Mouse (Mus musculus) layer of hippocampus, adult 11-12 months (tissue): Measurements from ENCODE around the gene Trabd.

ENCODE experiments used
- DNase-seq: peaks from one replicate; pipeline ENCODE4 v3.0.0; 2022; ENCODE audit warnings: low spot score

Gene Trabd

DNA sequence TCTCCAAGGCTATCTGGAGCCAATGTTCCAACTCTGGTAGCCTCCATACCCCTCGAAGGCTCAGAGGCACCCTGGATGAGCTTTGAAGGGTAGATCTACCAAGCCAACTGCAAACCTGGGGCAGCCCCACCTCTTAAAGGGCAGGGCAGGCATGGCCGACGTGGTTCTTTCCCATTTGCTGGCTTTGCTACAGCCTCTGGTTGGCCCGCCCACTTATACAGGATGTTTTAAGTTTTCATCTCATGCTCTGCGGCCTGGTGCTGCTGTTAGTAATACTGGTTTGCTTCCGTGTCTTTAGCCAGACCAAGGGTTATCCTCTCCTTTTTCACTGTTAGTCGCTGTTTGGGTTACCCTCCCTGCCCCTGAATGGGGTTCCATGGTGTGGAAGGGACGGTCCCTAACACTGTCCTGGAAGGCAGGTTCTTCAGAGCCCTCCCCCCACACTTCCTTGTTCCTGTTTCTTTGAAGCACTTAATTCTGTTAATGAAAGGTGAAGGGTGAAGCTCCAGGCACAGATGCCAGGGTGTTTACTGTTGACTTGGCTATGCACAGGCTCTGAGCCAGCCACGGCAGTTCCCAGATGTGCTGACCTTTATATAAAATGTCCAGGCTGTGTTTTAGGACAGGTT is 3.4 kb downstream of the Trabd start:
- DNase-seq = no peak

DNA sequence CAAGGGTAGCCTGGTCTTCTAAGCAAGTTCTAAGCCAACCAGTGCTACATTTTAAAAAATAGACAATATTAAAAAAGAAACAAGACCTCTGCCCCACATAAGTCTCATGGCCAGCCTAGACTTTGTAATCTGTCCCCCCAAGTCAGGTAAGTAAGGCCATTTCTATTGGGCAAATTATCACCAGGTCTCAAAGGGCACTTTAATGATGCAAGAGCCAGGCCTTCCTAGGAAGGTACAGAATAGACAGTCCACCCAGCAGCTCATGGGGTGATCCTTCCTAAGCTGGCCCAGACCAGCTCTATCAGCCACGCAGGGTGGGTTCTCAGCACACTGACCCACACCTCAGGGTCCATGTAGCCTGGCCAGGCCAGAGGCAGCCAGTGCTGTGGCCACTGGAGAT is 9.0 kb downstream of the Trabd start:
- DNase-seq = no peak

DNA sequence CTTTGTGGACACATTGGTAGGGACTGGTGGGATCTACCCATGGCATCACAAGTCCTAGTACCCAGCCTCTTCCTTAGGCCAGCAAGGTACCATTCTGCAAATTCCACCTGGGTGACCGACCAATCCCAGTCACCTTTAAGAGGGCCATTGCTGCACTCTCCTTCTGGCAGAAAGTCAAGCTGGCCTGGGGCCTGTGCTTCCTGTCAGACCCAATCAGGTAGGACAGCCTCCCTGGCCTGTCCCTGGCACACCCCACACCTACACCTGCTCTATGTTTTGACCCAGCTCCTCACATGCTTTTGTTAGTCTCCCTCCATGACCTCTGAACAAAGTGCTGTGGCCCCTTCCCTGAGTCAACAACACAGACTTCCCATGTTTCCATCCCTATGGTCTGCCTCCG is 9.9 kb downstream of the Trabd start:
- no peak for DNase-seq

DNA sequence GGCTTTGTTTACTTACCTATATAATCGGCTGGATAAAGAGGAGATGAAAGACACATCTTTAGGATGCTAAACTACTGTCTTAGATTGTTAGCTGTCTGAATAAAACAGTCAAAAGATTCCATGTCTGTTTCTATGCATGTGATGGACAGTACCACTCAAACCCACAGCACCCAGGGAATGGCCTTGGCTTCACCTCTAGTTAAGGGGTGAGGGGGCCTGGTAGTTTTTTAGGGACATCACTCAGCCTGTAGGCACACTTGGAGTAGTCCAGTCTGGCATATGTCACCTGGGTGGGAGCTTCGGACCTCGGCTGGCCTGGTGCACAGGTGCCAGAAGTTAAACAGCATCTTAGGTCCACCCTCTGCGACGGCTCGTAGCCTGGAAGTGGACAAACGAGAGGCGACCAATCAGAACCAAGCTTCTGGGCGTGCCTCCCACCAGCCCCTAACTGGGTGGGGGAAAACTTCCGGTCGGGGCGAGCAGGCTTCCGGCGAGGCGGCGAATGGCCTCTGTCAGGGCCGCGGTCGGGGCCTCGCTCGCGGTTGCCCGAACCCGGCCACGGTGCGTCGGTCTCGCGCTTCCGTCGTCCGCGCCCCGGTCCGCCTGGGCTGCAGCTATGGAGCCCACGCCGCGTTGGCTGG is 13.8 kb downstream of the Trabd start, which contains the start of gene Selenoo:
Gene Selenoo (plus strand): TSS at position 478 of the 641 bp plus-strand sequence.
- DNase-seq = peak; percentile 88

DNA sequence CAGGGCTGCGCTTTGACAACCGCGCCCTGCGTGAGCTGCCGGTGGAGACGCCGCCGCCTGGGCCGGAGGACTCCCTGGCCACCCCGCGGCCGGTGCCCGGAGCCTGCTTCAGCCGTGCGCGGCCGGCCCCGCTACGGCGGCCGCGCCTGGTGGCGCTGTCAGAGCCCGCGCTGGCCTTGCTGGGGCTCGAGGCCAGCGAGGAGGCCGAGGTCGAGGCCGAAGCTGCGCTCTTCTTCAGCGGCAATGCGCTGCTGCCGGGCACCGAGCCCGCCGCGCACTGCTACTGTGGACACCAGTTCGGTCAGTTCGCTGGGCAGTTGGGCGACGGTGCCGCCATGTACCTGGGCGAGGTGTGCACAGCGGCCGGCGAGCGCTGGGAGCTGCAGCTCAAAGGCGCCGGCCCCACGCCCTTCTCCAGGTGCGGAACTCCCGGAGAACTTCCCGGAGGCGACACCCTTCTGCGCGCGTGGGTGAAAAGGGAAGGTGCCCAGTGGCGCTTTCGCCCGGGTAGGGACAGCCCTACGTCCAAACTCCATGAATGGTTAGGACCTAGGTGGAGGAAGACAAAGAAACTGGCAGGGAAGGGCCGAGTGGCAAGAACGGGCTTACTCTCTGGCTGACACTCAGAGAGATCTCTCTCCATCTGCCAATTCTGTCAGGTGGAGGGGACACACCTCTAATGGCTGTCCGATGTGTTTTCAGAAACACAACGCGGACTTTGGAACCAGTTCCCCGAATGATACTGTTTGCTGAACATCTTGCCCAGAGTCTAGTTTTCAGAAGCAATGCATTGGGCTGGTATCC is 14.5 kb downstream of the Trabd start:
- DNase-seq = no peak

DNA sequence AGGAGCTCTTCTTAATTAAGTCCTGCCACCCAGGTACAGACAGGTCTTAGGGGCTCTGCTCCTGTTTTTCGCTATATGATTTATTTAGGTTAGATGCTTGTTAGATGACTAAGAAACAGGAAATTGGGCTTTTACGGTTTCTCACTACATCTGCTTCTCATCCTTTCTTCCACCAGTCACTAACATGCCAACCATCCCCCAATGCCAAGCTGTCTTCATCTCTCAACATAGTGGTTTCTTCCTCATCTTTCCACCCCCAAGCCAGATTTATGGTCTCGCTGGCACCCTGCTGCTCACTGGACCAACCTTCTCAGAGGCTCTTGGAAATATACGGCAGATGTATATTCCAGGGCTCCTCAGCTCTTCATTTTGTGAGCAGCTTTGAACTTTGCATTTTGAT is 15.7 kb downstream of the Trabd start:
- no peak for DNase-seq

DNA sequence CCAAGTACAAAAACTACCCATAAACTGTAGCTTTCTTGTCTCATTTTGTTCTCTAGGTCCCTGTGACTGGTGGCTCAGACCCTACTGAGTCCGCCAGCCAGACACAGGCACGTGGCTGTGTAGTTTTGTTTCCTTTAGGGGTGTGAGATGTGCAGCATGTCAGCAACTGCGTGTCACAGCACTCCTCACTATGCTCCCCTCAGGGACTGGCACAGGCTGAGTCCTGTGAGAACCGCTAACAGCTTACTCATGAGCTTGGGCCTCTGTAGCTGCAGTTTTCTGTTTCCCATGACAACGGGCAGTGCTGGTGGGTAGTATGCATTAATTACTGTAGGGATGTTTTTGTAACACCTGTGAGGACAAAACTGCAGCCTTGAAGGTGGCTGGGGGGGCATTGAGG is 17.3 kb downstream of the Trabd start:
- DNase-seq = no peak

GRCm38 (mm10) chr15:89097450-89097849 is 22.5 kb downstream of the Trabd start:
- DNase-seq = no peak

DNA sequence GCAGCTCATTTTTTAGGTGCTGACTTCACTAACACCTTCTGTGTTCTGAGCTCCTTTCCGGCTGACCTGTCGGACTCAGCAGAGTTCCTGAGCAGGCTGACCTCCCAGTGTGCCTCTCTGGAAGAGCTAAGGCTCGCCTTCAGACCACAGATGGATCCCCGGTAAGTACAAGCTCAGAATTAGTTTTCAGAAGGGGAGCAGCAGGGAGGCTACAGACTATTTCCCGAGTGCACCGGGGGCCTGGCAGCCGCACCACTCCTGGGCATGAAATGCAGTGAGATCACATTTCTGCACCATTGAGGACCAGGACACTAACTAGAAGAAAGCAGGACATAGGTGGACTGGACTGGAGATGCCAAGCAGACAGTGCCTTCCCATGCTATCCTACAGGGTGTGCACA is 23.7 kb downstream of the Trabd start:
- DNase-seq = no peak

DNA sequence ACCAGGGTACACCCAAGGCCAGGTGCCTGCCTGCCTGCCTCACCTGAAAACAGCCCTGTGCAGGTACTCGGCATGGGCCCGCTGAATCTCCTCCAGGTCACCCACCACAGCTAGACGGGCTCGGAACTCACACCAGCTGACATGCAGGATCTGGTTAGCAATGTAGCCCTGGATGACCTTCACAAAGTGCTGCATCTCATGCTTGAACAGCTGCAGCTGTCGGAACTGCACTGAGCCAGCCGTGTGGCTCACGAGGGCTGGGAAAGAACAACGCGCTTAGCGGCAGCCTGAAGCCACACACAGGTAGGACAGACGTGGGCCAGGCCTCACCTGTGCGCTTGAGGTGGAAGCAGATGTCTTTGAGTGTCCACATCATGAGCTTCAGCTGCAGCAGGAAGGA is 25.9 kb downstream of the Trabd start:
- DNase-seq = no peak

DNA sequence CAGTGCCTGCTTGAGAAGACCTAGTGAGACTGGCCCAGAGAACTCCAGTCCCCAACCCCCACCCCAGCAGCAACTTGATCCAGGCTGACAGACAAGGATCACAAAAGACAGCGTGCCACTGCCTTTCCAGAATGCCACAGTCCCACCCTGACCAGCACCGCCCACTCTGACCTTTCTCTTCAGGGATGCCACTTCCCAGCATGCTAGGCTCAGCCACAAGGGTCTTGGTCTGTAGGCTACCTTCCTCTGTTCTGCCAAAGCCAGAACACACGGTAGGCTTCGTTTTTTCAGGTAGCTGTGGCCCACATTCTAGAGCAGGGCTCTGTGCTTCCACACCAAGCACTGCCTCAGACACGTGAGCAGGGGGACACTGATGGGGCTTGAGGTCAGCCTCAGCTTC is 27.7 kb downstream of the Trabd start:
- no peak for DNase-seq

DNA sequence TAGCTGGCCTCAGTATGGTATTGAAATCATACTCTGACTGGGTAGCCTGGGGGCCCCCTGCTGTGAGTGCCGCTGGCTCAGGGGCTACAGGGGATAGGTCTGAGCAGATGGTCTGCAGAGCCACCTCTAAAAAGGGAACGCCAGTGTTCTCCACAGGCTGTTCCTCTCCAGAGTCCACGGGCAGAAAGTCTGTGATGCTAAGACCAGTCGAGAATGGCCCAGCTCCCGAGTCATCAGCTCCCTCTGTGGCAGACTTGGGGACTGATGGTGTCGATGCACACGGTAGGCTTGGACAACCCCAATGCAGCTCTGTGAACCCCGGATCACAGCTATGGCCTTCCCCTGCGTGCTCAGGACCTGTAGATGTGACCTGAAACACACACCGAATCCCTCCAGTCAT is 29.0 kb downstream of the Trabd start:
- DNase-seq = no peak

DNA sequence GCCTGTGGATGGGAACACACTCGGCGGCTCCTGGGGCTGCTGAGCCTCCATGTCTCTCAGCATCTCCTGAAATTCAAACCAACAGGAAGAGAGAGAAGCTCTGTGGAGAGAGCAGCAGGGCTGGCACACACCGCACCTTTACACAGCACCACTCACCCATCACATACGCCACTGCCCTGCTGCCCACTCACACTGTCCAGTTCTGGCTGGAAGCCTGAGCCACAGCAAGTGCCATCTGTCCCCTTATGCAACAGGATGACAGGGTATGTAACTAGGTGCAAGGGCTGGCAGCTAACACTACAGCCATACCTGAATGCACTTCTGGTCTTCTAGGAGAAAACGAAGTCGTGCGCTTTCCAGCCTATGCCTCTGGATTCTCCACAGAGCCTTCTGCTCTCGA is 29.5 kb downstream of the Trabd start:
- no peak for DNase-seq

DNA sequence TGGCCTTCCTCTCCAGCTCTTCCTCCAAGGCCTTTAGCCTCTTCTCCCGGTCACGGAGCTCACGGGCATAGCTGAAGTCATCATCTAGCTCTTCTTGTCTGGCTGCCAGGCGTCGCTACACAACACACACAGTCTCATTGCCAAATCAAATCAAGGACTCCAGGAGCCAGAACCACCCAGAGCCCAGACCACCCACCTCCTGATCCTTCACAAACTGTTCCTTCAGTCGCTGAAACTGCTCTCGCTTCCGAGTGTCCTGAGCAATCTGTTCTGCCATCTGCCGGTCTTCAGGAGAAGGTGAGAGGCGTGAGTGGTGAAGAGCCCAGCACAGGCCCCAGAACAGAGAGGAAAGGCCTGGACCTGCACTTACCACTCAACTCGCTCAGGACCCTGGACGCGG is 31.1 kb downstream of the Trabd start:
- no peak for DNase-seq

- DNase-seq = no peak
Observed at GRCm38 (mm10) chr15:89106976-89107375, 32.1 kb downstream of the Trabd start.

DNA sequence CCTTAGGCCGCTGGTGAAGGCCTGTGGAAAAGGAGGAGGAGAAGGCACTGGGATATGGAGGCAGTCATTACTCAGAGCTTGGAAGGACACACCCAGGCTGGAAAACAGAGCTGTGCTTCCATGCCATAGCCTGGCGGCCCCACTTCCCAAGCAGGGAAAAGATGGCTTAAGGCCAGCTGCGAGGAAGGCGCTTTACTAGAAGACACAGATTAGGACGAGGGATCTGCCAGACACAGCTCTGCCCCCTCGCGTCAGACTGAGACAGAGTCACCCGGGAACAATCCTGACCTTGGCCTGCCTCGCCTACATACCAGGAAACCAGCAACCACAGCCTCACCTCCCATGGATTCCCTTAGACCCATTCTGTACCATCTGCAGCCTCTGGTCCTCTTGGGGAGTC is 35.2 kb downstream of the Trabd start:
- no peak for DNase-seq

DNA sequence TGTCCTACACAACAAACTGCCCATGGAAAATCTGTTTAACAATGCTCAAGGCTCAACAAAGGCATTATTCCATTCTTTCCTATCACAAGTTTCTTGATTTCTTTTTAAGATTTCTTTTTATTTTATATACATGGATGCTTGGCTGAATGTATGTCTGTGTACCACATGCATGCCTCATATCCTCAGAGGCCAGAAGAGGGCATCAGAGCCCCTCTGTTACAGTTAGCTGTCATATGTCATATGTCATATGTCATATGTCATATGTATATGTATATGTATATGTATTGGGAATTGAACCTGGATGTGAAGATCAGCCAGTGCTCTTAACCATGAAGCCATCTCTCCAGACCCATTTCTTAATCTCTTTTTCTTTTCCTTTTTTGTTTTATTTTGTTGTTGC is 43.1 kb downstream of the Trabd start:
- DNase-seq = no peak

DNA sequence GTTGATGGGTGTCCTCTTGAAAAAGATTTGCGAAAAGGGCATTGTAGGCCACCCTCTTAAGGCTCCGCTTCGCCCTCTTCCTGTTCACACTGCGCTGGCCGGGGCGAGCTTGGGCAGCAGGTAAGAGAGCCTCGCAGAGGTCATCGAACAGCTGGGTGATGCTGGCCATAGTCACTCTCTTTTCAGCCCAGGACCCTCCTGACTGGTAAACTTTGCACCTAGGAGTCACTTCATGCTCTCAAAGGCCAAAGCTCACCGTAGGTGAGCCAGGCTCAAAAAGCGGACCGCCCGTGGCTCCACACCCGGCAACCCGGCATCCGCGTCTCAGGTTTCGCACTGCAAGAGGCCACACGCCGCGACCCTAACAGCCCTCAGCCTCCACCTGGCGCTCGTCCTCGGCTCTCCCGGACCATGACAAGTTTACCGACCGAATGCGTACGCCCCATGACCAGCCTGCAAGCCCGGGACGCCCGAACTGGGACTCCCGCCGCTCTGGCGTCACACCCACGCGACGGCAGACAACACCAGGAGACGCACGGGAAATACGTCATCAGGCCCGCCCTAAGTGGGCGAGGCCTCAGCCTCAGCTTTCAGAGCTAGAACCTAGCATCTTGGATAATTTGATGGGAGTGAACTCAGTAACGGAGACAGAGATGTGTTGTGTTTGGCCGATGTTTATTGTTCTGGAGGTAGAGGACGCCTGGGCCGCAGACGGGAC is 47.9 kb downstream of the Trabd start, which contains the start of gene Tubgcp6:
Gene Tubgcp6 (minus strand): TSS at position 464 of the 718 bp plus-strand sequence.
- peak; percentile 95 for DNase-seq

DNA sequence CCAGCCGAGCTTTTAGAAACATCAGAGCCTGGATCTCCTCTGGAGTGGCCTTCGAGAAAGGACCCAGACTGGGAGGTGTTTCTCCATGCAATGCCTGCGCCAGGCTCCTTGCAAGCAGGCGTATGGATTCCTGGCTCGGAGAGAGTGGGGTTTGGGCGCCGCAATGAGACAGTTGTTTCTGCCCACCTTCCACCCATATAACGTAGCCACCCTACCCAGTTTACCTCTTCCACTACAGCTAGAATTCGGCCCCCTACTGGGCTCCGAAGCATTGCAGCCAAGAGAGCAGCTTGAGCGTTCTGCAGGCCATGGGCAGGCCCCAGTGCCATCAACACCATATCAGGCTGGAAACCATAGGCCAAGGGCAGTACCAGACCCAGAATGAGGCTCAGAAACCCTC is 48.7 kb downstream of the Trabd start:
- peak; percentile 70 for DNase-seq

GRCm38 (mm10) chr15:89124312-89124711 is 49.4 kb downstream of the Trabd start:
- no peak for DNase-seq

DNA sequence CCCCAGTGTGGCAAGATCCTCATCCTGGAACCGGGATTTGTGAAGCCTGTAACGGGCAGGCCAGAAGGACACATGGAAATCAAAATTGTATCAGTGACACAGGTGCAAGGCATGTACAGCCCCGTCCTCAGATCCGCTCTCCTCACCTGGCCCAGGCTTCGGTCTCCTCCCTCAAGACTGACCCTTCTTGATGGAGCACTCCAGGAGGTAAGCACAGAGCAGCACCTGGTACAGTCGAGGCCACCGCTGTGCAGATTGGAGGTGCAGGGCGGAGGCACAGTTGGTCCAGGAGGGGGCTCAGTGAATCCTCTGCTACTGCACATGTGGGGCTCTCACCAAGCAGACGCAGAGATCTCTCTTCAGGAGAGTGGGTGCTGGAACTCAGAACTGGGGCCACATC is 50.4 kb downstream of the Trabd start:
- no peak for DNase-seq

- DNase-seq = no peak
Observed at GRCm38 (mm10) chr15:89126622-89127021, 51.7 kb downstream of the Trabd start.
